Mouse (Mus musculus) small intestine, adult 2 months (tissue): ENCODE measurements around the gene Gon4l. TPM values are rescaled to one million over a fixed set of nuclear protein-coding genes. Genes with fewer than 3 reads are reported as not detected.
A peak's percentile ranks its signal among the peaks of the same experiment; 100 is the strongest.
"Not testable (repeated sequence)": the region's sequence is repeated elsewhere in the genome, so short reads cannot be mapped to it uniquely, and the experiment has no call there.

ENCODE experiments used
- H3K27ac ChIP-seq: fragments of 200-500 bp; 2 replicates; pipeline ENCODE4 v1.5.1; 2012; ENCODE audit warnings: low read depth, low read length, control low read depth, inconsistent platforms; ENCODE audit not compliant: insufficient read depth
- H3K27me3 ChIP-seq: fragments of 200-500 bp; 2 replicates; pipeline ENCODE4 v1.6.1; 2012; ENCODE audit warnings: mild to moderate bottlenecking, moderate library complexity, low read length, inconsistent platforms; ENCODE audit not compliant: control insufficient read depth, insufficient read depth
- H3K36me3 ChIP-seq: fragments of 200-500 bp; 2 replicates; pipeline ENCODE4 v1.6.1; 2012; ENCODE audit warnings: mild to moderate bottlenecking, low read length, control low read depth, inconsistent platforms; ENCODE audit not compliant: control insufficient read depth, insufficient read depth
- H3K4me1 ChIP-seq: fragments of 200-500 bp; 2 replicates; pipeline ENCODE4 v1.6.1; 2012; ENCODE audit warnings: low read length, inconsistent platforms, mixed read lengths; ENCODE audit not compliant: control insufficient read depth, insufficient read depth, insufficient read length
- H3K4me3 ChIP-seq: fragments of 200-500 bp; 2 replicates; pipeline ENCODE4 v1.5.1; 2012; ENCODE audit warnings: low read depth, mild to moderate bottlenecking, control low read depth, inconsistent platforms, low read length, moderate library complexity
- CTCF ChIP-seq: fragments of 200-500 bp; IDR thresholded peaks from 2 replicates; pipeline ENCODE4 v1.5.1; 2012; ENCODE audit warnings: low read depth, mild to moderate bottlenecking, control low read depth, inconsistent platforms, low read length, moderate library complexity, mixed read lengths; ENCODE audit not compliant: insufficient replicate concordance, insufficient read length; ENCODE audit errors: extremely low read depth
- POLR2A ChIP-seq: fragments of 200-500 bp; IDR thresholded peaks from 2 replicates; pipeline ENCODE4 v1.6.1; 2012; ENCODE audit warnings: low read depth, mild to moderate bottlenecking, control low read depth, inconsistent platforms, low read length, moderate library complexity
- WGBS: fragments of 180-500 bp; shearing (Covaris S2); methylation state at CpG from one replicate; pipeline ENCODE4 v1.1.7; 2018; 5-methylcytosine and 5-hydroxymethylcytosine counted together
- polyA plus RNA-seq: library from polyadenylated mRNA; depleted of rRNA; stranded (reverse); fragments of >200 nt; gene quantifications from 2 replicates; pipeline ENCODE4 v1.2.3, GENCODE M21; 2012; rRNA removed

The Gon4l gene
- 4.5 and 8.7 TPM in 2 replicates for polyA plus RNA-seq

- not testable (repeated sequence) for H3K27ac ChIP-seq
Observed at GRCm38 (mm10) chr3:88834951-88835491, at the start of gene Gon4l. Gene Gon4l, plus strand, starts transcription at chr3:88835231.

GRCm38 (mm10) chr3:88786323-88786722, 48.7 kb upstream of the Gon4l start:
- WGBS = 97% methylated on average over 1 of the region's 4 CpGs
- not testable (repeated sequence) for H3K27me3 ChIP-seq, H3K4me3 ChIP-seq, H3K36me3 ChIP-seq, H3K4me1 ChIP-seq, H3K27ac ChIP-seq

More at GRCm38 (mm10) chr3:88834951-88835491, at the start of gene Gon4l:
- H3K36me3 ChIP-seq, H3K27me3 ChIP-seq, H3K4me1 ChIP-seq: not testable (repeated sequence)
- peak within 1 kb of the TSS; percentile 65 for H3K4me3 ChIP-seq
- 4% methylated on average over 30 of the region's 39 CpGs for WGBS

- not testable (repeated sequence) for H3K27ac ChIP-seq, H3K4me1 ChIP-seq, H3K4me3 ChIP-seq, H3K27me3 ChIP-seq, H3K36me3 ChIP-seq
- WGBS = no CpG with 5 or more reads among the region's 8 CpGs
Observed at GRCm38 (mm10) chr3:88786805-88787204, 48.2 kb upstream of the Gon4l start.

- 100% methylated on average over 1 of the region's 4 CpGs for WGBS
- H3K4me1 ChIP-seq, H3K27ac ChIP-seq, H3K4me3 ChIP-seq, H3K36me3 ChIP-seq, H3K27me3 ChIP-seq: not testable (repeated sequence)
Observed at GRCm38 (mm10) chr3:88788033-88788432, 47.0 kb upstream of the Gon4l start.

GRCm38 (mm10) chr3:88797507-88797906, 37.5 kb upstream of the Gon4l start:
- not testable (repeated sequence) for H3K36me3 ChIP-seq, H3K4me1 ChIP-seq, H3K4me3 ChIP-seq, H3K27ac ChIP-seq, H3K27me3 ChIP-seq
- WGBS = 89% methylated on average over 6 of the region's 6 CpGs

GRCm38 (mm10) chr3:88803910-88804540, 31.0 kb upstream of the Gon4l start:
- TF ChIP-seq CTCF = no peak
- TF ChIP-seq POLR2A = no peak
- Histone ChIP-seq H3K4me3 (no peak overlapping the region), H3K36me3 (peaks cover 5% of the 10 kb centered on the region), H3K4me1 (no peaks in the 10 kb centered on the region), H3K27me3 (no peaks in the 10 kb centered on the region), H3K27ac (no peak overlapping the region)
- 91% methylated on average over 5 of the region's 5 CpGs for WGBS

GRCm38 (mm10) chr3:88825710-88826109, 9.3 kb upstream of the Gon4l start:
- 97% methylated on average over 1 of the region's 1 CpGs for WGBS
- TF ChIP-seq CTCF = no peak
- TF ChIP-seq POLR2A = no peak

GRCm38 (mm10) chr3:88827231-88827630, 7.8 kb upstream of the Gon4l start:
- 92% methylated on average over 9 of the region's 9 CpGs for WGBS
- no peaks in the 10 kb centered on the region for H3K4me1 ChIP-seq
- no peak overlapping the region for H3K27ac ChIP-seq
- TF ChIP-seq POLR2A (no peak), CTCF (no peak)
- no peaks in the 10 kb centered on the region for H3K27me3 ChIP-seq
- peaks cover 15% of the 10 kb centered on the region for H3K36me3 ChIP-seq
- no peak overlapping the region for H3K4me3 ChIP-seq

More at GRCm38 (mm10) chr3:88825710-88826109, 9.3 kb upstream of the Gon4l start:
- H3K36me3 ChIP-seq = peaks cover 19% of the 10 kb centered on the region
- no peak overlapping the region for H3K4me3 ChIP-seq
- no peaks in the 10 kb centered on the region for H3K4me1 ChIP-seq
- no peaks in the 10 kb centered on the region for H3K27me3 ChIP-seq
- no peak overlapping the region for H3K27ac ChIP-seq

- 23% methylated on average over 22 of the region's 28 CpGs for WGBS
- not testable (repeated sequence) for H3K27ac ChIP-seq, H3K27me3 ChIP-seq, H3K4me1 ChIP-seq, H3K36me3 ChIP-seq
- peak overlapping the region; percentile 41 for H3K4me3 ChIP-seq
Observed at GRCm38 (mm10) chr3:88831177-88832121, 3.6 kb upstream of the Gon4l start.

- not testable (repeated sequence) for H3K36me3 ChIP-seq
- 13% methylated on average over 14 of the region's 14 CpGs for WGBS
Observed at GRCm38 (mm10) chr3:88832388-88832787, 2.6 kb upstream of the Gon4l start.

More at GRCm38 (mm10) chr3:88832388-88832787, 2.6 kb upstream of the Gon4l start:
- not testable (repeated sequence) for H3K27ac ChIP-seq, H3K27me3 ChIP-seq, H3K4me3 ChIP-seq, H3K4me1 ChIP-seq
